Mouse (Mus musculus): ENCODE data around the gene Wdr45b.

DNA sequence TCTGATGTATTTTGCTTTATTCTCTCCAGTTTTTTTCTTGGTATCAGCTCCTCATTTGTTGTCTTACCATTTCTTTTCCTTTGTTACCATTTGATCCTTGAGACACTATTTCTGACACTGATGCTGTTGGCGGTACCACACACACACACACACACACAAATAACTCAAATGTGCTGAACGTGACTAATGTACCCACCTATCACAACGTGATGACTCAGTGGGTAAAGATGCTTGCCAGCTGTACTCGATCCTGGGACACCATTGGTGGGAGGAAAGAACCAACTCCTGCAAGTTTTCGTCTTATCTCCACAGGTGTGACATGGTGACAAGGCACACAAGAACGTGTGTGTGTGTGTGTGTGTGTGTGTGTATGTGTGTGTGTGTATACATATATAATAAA lies 19.1 kb upstream of the Wdr45b start:
- TF ChIP-seq POLR2A (IDR thresholded peaks at IDR 0.05; ENCODE audit: extremely low read depth, insufficient read depth, low read length) (no peak), CTCF (IDR thresholded peaks at IDR 0.05; ENCODE audit: low read depth, low read length) (no peak)

All from liver, adult 2 months (tissue).